Mouse (Mus musculus) small intestine, adult 2 months (tissue): ENCODE measurements at regions not wholly inside any gene's neighbourhood (a gene's known extent, or its start where the extent isn't known, plus 50 kb on each side); places are given as distances from the start of the nearest gene placed in this dataset.

Experiments
- CTCF ChIP-seq: fragments of 200-500 bp; IDR thresholded peaks from 2 replicates; pipeline ENCODE4 v1.5.1; 2012; ENCODE audit warnings: low read depth, mild to moderate bottlenecking, control low read depth, inconsistent platforms, low read length, moderate library complexity, mixed read lengths; ENCODE audit not compliant: insufficient replicate concordance, insufficient read length; ENCODE audit errors: extremely low read depth
- POLR2A ChIP-seq: fragments of 200-500 bp; IDR thresholded peaks from 2 replicates; pipeline ENCODE4 v1.6.1; 2012; ENCODE audit warnings: low read depth, mild to moderate bottlenecking, control low read depth, inconsistent platforms, low read length, moderate library complexity

GRCm38 (mm10) chr16:30735360-30735759, 135.8 kb downstream of the Fam43a start:
- TF ChIP-seq POLR2A (no peak), CTCF (no peak)
